8 mouse cellular contexts compared by ENCODE assay signal in the genomic region with DNA sequence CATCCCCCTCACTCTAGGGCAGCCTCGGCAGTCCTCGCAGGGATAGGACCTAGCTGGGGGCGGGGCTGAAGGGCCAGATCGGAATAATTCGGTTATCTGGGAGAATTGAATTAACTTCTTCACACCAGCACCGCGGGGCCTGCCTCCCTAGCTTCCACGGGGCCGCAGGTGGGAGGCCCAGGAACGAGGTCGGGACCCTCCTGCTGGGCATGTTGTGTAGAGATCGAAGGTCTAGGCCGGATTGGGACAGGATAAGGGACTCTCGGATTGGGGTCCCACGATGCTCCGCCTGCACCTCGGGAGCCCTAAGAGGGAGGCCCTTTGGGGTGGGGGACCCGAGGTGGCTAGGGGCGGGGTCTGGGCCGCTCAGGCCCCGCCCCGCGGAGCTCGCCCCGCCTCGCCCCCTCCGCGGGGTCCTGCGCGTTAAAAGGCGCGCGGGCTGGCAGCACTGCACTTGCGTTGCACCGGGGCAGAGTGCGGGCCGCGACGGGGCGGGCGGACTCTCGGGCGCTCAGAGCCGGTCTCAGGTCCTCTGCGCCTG. TPM values are rescaled to one million over a fixed set of nuclear protein-coding genes. Genes with fewer than 3 reads are reported as not detected.
DNase-seq lines count a peak whose midpoint lies in the region; ATAC-seq lines count a peak whose summit lies in the region.

A gene (plus strand): TSS at position 453 of the 541 bp plus-strand sequence.

- peaks cover 26% of the 10 kb centered on the region for H3K4me1 ChIP-seq in kidney, embryonic 16.5 days (ENCODE audit: insufficient read depth, low read length)
- H3K4me1 ChIP-seq in embryonic facial prominence, embryonic 10.5 days, result peaks cover 41% of the 10 kb centered on the region
- peaks cover 28% of the 10 kb centered on the region for H3K4me1 ChIP-seq in intestine, embryonic 16.5 days (ENCODE audit: control insufficient read depth, insufficient read depth, low read length)
- peaks cover 36% of the 10 kb centered on the region for H3K4me1 ChIP-seq in neural tube, embryonic 13.5 days (replicated peaks)

- H3K27ac ChIP-seq in kidney, embryonic 16.5 days (ENCODE audit: low read length), result no peak within 1 kb of the TSS
- no peak within 1 kb of the TSS; the same call in 1 of the 2 replicates for H3K27ac ChIP-seq in embryonic facial prominence, embryonic 10.5 days (replicated peaks)
- H3K27ac ChIP-seq in intestine, embryonic 16.5 days (ENCODE audit: low read length), result no peak within 1 kb of the TSS
- no peak within 1 kb of the TSS for H3K27ac ChIP-seq in neural tube, embryonic 13.5 days (replicated peaks)

- peaks cover 60% of the 10 kb centered on the region for H3K27me3 ChIP-seq in kidney, embryonic 16.5 days (ENCODE audit: insufficient read depth, low read length)
- H3K27me3 ChIP-seq in embryonic facial prominence, embryonic 10.5 days (replicated peaks; ENCODE audit: low read depth, poor library complexity, severe bottlenecking), result peaks cover 78% of the 10 kb centered on the region
- H3K27me3 ChIP-seq in intestine, embryonic 16.5 days (replicated peaks; ENCODE audit: control insufficient read depth, insufficient read depth, low read length), result peaks cover 54% of the 10 kb centered on the region
- peaks cover 79% of the 10 kb centered on the region for H3K27me3 ChIP-seq in neural tube, embryonic 13.5 days

- peak within 1 kb of the TSS; percentile 55 for H3K4me2 ChIP-seq in kidney, embryonic 16.5 days (replicated peaks; ENCODE audit: low read depth, low read length)
- H3K4me2 ChIP-seq in intestine, embryonic 16.5 days (ENCODE audit: low read depth, low read length), result peak within 1 kb of the TSS; percentile 48
- peak within 1 kb of the TSS; percentile 51 for H3K4me2 ChIP-seq in neural tube, embryonic 13.5 days

- peak within 1 kb of the TSS; percentile 44 for H3K4me3 ChIP-seq in kidney, embryonic 16.5 days (ENCODE audit: low read length)
- peak within 1 kb of the TSS; percentile 52 for H3K4me3 ChIP-seq in embryonic facial prominence, embryonic 10.5 days
- H3K4me3 ChIP-seq in intestine, embryonic 16.5 days (ENCODE audit: low read length), result peak within 1 kb of the TSS; percentile 37
- peak within 1 kb of the TSS; percentile 27 for H3K4me3 ChIP-seq in neural tube, embryonic 13.5 days

- no peak for DNase-seq in kidney, postnatal 10 days
- peak; percentile 36 for DNase-seq in embryonic facial prominence, embryonic 10.5 days (ENCODE audit: low spot score)
- DNase-seq in B cell, adult 2 months, result no peak
- no peak for DNase-seq in left cerebral cortex, postnatal 4 days
- DNase-seq in cerebellum, adult 9-11 months, result no peak

- intact Hi-C loops in left cerebral cortex, postnatal 4 days (cut with DNase I), result no loop called here

- 0 out of 2 replicates have a peak, but pooled peaks cover 1% of the 10 kb centered on the region for H3K36me3 ChIP-seq in kidney, embryonic 16.5 days (ENCODE audit: insufficient read depth, low read length)
- H3K36me3 ChIP-seq in embryonic facial prominence, embryonic 10.5 days (replicated peaks), result peaks cover 3% of the 10 kb centered on the region
- no peaks in the 10 kb centered on the region for H3K36me3 ChIP-seq in intestine, embryonic 16.5 days (ENCODE audit: control insufficient read depth, insufficient read depth, low read length)
- no peaks in the 10 kb centered on the region for H3K36me3 ChIP-seq in neural tube, embryonic 13.5 days

- 0 out of 2 replicates have a peak within 1 kb of the TSS, but pooled peaks have one; percentile 29 for H3K9ac ChIP-seq in kidney, embryonic 16.5 days (replicated peaks; ENCODE audit: low read length)
- H3K9ac ChIP-seq in intestine, embryonic 16.5 days (ENCODE audit: low read depth, low read length), result peak within 1 kb of the TSS; percentile 45; the same call in 1 of the 2 replicates
- no peak within 1 kb of the TSS for H3K9ac ChIP-seq in neural tube, embryonic 13.5 days

- under 1% methylated on average over 43 of the region's 45 CpGs for WGBS in kidney, embryonic 16.5 days
- 1% methylated on average over 45 of the region's 45 CpGs for WGBS in embryonic facial prominence, embryonic 10.5 days
- WGBS in intestine, embryonic 16.5 days, result under 1% methylated on average over 43 of the region's 45 CpGs
- 1% methylated on average over 43 of the region's 45 CpGs for WGBS in neural tube, embryonic 13.5 days

- no peaks in the 10 kb centered on the region for H3K9me3 ChIP-seq in kidney, embryonic 16.5 days (ENCODE audit: low read length)
- no peaks in the 10 kb centered on the region for H3K9me3 ChIP-seq in embryonic facial prominence, embryonic 10.5 days
- 0 out of 2 replicates have a peak, but pooled peaks cover 3% of the 10 kb centered on the region for H3K9me3 ChIP-seq in intestine, embryonic 16.5 days (ENCODE audit: control insufficient read depth, low read length)
- no peaks in the 10 kb centered on the region for H3K9me3 ChIP-seq in neural tube, embryonic 13.5 days

- no peak for ATAC-seq in kidney, embryonic 16.5 days (ENCODE audit: low FRiP score, low TSS enrichment)
- peak; percentile 22 for ATAC-seq in intestine, embryonic 16.5 days
- peak; percentile 25; the same call in 1 of the 2 replicates for ATAC-seq in neural tube, embryonic 13.5 days (ENCODE audit: low read depth)

RNA-seq across cellular contexts. Expression of the gene that starts here (rescaled TPM):
- polyA plus RNA-seq in kidney, embryonic 16.5 days (2015; fragmentation: Nextera tagmentation; extraction: Ambion mirVana), result 0.19 and 0.75 TPM in 2 replicates
- polyA plus RNA-seq in embryonic facial prominence, embryonic 10.5 days (2016; fragmentation: Nextera tagmentation; extraction: Ambion mirVana), result 0.26 and 1.2 TPM in 2 replicates
- 2.2 and 2.4 TPM in 2 replicates for polyA plus RNA-seq in intestine, embryonic 16.5 days (2015; fragmentation: Nextera tagmentation; extraction: Ambion mirVana)
- polyA plus RNA-seq in neural tube, embryonic 13.5 days (2015; fragmentation: Nextera tagmentation; extraction: Ambion mirVana), result 1.1 and 2.3 TPM in 2 replicates
- total RNA-seq in left cerebral cortex, postnatal 4 days (2021), result not detected
